Mouse (Mus musculus) mature B cell (primary cell): ENCODE measurements around the gene Angel2.

Source experiments
- in situ Hi-C: fragments of 300-500 bp; cut with MboI; formaldehyde crosslinking; loops from 2 replicates; pipeline ENCODE4 v1.14.3; 2019

Gene Angel2

GRCm38 (mm10) chr1:190979100-190979563, 54.2 kb downstream of the Angel2 start, which contains the start of gene Vash2:
Vash2 (minus strand) TSS chr1:190979296.
- in situ Hi-C loops: no loop called here

GRCm38 (mm10) chr1:190980470-190980869, 55.6 kb downstream of the Angel2 start:
- in situ Hi-C loops: no loop called here

GRCm38 (mm10) chr1:190981412-190981811, 56.5 kb downstream of the Angel2 start:
- in situ Hi-C loops: no loop called here

GRCm38 (mm10) chr1:190989437-190990082, 64.6 kb downstream of the Angel2 start:
- in situ Hi-C loops: no loop called here

GRCm38 (mm10) chr1:190995548-190995947, 70.6 kb downstream of the Angel2 start:
- in situ Hi-C loops: no loop called here

- in situ Hi-C loops: no loop called here
Measured at GRCm38 (mm10) chr1:190996346-190996877, 71.5 kb downstream of the Angel2 start.
